Mouse (Mus musculus): ENCODE results near the gene Gm8453.
"Not testable (repeated sequence)": the region's sequence is repeated elsewhere in the genome, so short reads cannot be mapped to it uniquely, and the experiment has no call there.

The Gm8453 gene

GRCm38 (mm10) chr7:22229384-22229783 lies at the start of gene Gm8453:
TSS of gene Gm8453 (minus strand) at chr7:22229484.
- DNase-seq (ENCODE audit: low spot score in 2 of 2): not testable (repeated sequence)

- DNase-seq (ENCODE audit: low spot score in 2 of 2): not testable (repeated sequence)
These were observed 28.1 kb downstream of the Gm8453 start, which contains the start of gene Gm8653 for GRCm38 (mm10) chr7:22201164-22201563. TSS of gene Gm8653 (minus strand) at chr7:22201264.

- DNase-seq (ENCODE audit: low spot score in 2 of 2): not testable (repeated sequence)
These were observed 40.2 kb downstream of the Gm8453 start, which contains the start of gene Vmn1r143 for GRCm38 (mm10) chr7:22189077-22189476. TSS of gene Vmn1r143 (plus strand) at chr7:22189377.

Measured in spleen, postnatal 10 days (tissue).